In genomic region chr10:59880837-59881236, GRCm38 (mm10) we compare ENCODE assay signal across 8 mouse cellular contexts. TPM values are rescaled to one million over a fixed set of nuclear protein-coding genes. Genes with fewer than 3 reads are reported as not detected.
DNase-seq lines count a peak whose midpoint lies in the region; ATAC-seq and TF ChIP-seq lines count a peak whose summit lies in the region.
"Had no signal": no experiment of that assay in that cellular context is flagged by ENCODE, and none has a peak within 500 bp of the region (broad histone marks: within the 10 kb centered on the region; RNA-seq: fewer than 3 reads in every experiment).

No protein-coding gene starts in this region.

- H3K9ac ChIP-seq in hindbrain, embryonic 16.5 days (ENCODE audit: low read depth, low read length) = no peak overlapping the region
- peak overlapping the region; percentile 94 for H3K9ac ChIP-seq in liver, embryonic 13.5 days

- peak overlapping the region; percentile 98 for H3K4me3 ChIP-seq in testis, adult 2 months (ENCODE audit: control insufficient read depth, low read depth, low read length)
- peak overlapping the region; percentile 92; the same call in 1 of the 2 replicates for H3K4me3 ChIP-seq in hindbrain, embryonic 16.5 days (ENCODE audit: low read length)
- H3K4me3 ChIP-seq in liver, embryonic 13.5 days (replicated peaks) = peak overlapping the region; percentile 87

- ATAC-seq in hindbrain, embryonic 16.5 days = no peak
- no peak for ATAC-seq in liver, embryonic 13.5 days (ENCODE audit: low read depth)

- no peak overlapping the region for H3K27ac ChIP-seq in testis, adult 2 months (ENCODE audit: control insufficient read depth, insufficient read depth, low read depth, low read length)
- H3K27ac ChIP-seq in hindbrain, embryonic 16.5 days (ENCODE audit: low read depth, low read length) = no peak overlapping the region
- peak overlapping the region; percentile 100 for H3K27ac ChIP-seq in liver, embryonic 13.5 days

- no peaks in the 10 kb centered on the region for H3K36me3 ChIP-seq in testis, adult 2 months (ENCODE audit: control insufficient read depth, insufficient read depth, low read length)
- H3K36me3 ChIP-seq in hindbrain, embryonic 16.5 days (ENCODE audit: control insufficient read depth, insufficient read depth, low read length) = peaks cover 2% of the 10 kb centered on the region; the same call in 1 of the 2 replicates
- H3K36me3 ChIP-seq in liver, embryonic 13.5 days = peaks cover 43% of the 10 kb centered on the region

- DNase-seq in testis, postnatal 14 days (ENCODE audit: low spot score) = no peak
- no peak for DNase-seq in liver, embryonic 13.5 days
- no peak for DNase-seq in spleen, postnatal 14 days (ENCODE audit: low spot score in 2 of 2)
- no peak for DNase-seq in cerebellum, adult 8-10 months
- no peak for DNase-seq in frontal cortex, postnatal 36 days (ENCODE audit: low spot score in 2 of 2)
- DNase-seq: adrenal gland, adult 8-10 months had no signal

- no peaks in the 10 kb centered on the region for H3K9me3 ChIP-seq in hindbrain, embryonic 16.5 days (ENCODE audit: control insufficient read depth, low read length)
- no peaks in the 10 kb centered on the region for H3K9me3 ChIP-seq in liver, embryonic 13.5 days (replicated peaks)

- TF ChIP-seq CTCF in testis, adult 2 months (IDR thresholded peaks at IDR 0.05; ENCODE audit: control insufficient read depth, insufficient read depth, insufficient replicate concordance, low read depth, low read length) = no peak

- no peaks in the 10 kb centered on the region for H3K27me3 ChIP-seq in testis, adult 2 months (ENCODE audit: control insufficient read depth, insufficient read depth, low read length)
- no peaks in the 10 kb centered on the region for H3K27me3 ChIP-seq in hindbrain, embryonic 16.5 days (replicated peaks; ENCODE audit: control insufficient read depth, insufficient read depth, low read length)
- no peaks in the 10 kb centered on the region for H3K27me3 ChIP-seq in liver, embryonic 13.5 days

- peaks cover 4% of the 10 kb centered on the region for H3K4me1 ChIP-seq in testis, adult 2 months (ENCODE audit: control insufficient read depth, insufficient read depth, low read length)
- H3K4me1 ChIP-seq in hindbrain, embryonic 16.5 days (ENCODE audit: control insufficient read depth, insufficient read depth, low read depth, low read length) = peaks cover 16% of the 10 kb centered on the region
- H3K4me1 ChIP-seq in liver, embryonic 13.5 days (replicated peaks) = peaks cover 87% of the 10 kb centered on the region

- H3K4me2 ChIP-seq in hindbrain, embryonic 16.5 days (ENCODE audit: low read length) = peak overlapping the region; percentile 95
- peak overlapping the region; percentile 79 for H3K4me2 ChIP-seq in liver, embryonic 13.5 days

- no peak for TF ChIP-seq POLR2A in testis, adult 2 months (IDR thresholded peaks at IDR 0.05; ENCODE audit: control insufficient read depth, low read depth, low read length)

- WGBS in hindbrain, embryonic 16.5 days = 93% methylated on average over 7 of the region's 7 CpGs
- WGBS in liver, embryonic 13.5 days (ENCODE audit: insufficient replicate concordance) = 53% methylated on average over 7 of the region's 7 CpGs

RNA-seq across cellular contexts. Expression of gene Dnajb12, which starts 1.5 kb away (rescaled TPM):
- 47.0 and 47.7 TPM in 2 replicates for polyA plus RNA-seq in testis, adult 2 months (2012; rRNA removed)
- 20.6 and 23.7 TPM in 2 replicates for polyA plus RNA-seq in hindbrain, embryonic 16.5 days (2015; fragmentation: Nextera tagmentation; extraction: Ambion mirVana)
- polyA plus RNA-seq in liver, embryonic 13.5 days (2015; fragmentation: Nextera tagmentation; extraction: Ambion mirVana) = 13.4 and 15.5 TPM in 2 replicates
